Comparison of ENCODE assay signal across 25 mouse cellular contexts in the genomic region with DNA sequence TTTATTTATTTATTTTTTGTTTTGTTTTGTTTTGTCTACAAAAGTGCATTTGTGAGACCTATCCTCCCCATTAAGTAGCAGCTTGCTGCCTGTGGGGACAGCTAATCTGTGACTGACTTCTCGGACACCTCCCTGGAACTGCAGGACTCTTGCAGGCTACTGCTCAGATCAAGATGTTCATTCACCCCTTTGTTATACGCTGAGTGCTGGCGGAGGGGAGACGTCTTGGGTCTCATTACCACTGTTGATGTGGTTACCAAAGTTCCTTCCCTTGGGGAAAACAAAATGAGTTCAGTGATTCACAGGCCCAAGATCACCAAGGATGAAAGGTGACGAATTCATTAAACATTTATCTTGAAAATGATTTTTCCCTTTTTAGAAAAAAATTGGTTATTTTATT.
"Had no signal": no experiment of that assay in that cellular context is flagged by ENCODE, and none has a peak within 500 bp of the region (broad histone marks: within the 10 kb centered on the region; RNA-seq: fewer than 3 reads in every experiment).

No protein-coding gene starts in this region.

- H3K4me2 ChIP-seq: heart, embryonic 11.5 days; heart, embryonic 15.5 days; hindbrain, embryonic 13.5 days; hindbrain, embryonic 15.5 days; kidney, embryonic 15.5 days; limb, embryonic 13.5 days; limb, embryonic 15.5 days; liver, embryonic 12.5 days had no signal

- H3K9me3 ChIP-seq: heart, embryonic 13.5 days; heart, embryonic 15.5 days; hindbrain, embryonic 13.5 days; hindbrain, embryonic 15.5 days; kidney, embryonic 15.5 days; limb, embryonic 13.5 days; limb, embryonic 15.5 days; liver, embryonic 12.5 days had no signal

- H3K4me3 ChIP-seq: heart, embryonic 13.5 days; heart, embryonic 15.5 days; hindbrain, embryonic 13.5 days; hindbrain, embryonic 15.5 days; kidney, embryonic 15.5 days; limb, embryonic 13.5 days; limb, embryonic 15.5 days; liver, embryonic 12.5 days had no signal

- H3K9ac ChIP-seq: heart, embryonic 13.5 days; heart, embryonic 15.5 days; hindbrain, embryonic 13.5 days; hindbrain, embryonic 15.5 days; kidney, embryonic 15.5 days; limb, embryonic 13.5 days; limb, embryonic 15.5 days; liver, embryonic 12.5 days had no signal

- H3K27me3 ChIP-seq: heart, embryonic 13.5 days; heart, embryonic 15.5 days; hindbrain, embryonic 13.5 days; hindbrain, embryonic 15.5 days; kidney, embryonic 15.5 days; limb, embryonic 13.5 days; limb, embryonic 15.5 days; liver, embryonic 12.5 days had no signal

- DNase-seq: gastrocnemius, postnatal 14 days; gastrocnemius, postnatal 36 days; heart, adult 18-20 months; heart, postnatal 14 days; heart, postnatal 36 days; kidney, adult 11 months; kidney, adult 2 months; kidney, adult 9 months; kidney, postnatal 14 days; kidney, postnatal 36 days; layer of hippocampus, adult 9-11 months; layer of hippocampus, postnatal 36 days; left cerebral cortex, postnatal 4 days had no signal

- H3K4me1 ChIP-seq: hindbrain, embryonic 13.5 days; hindbrain, embryonic 15.5 days; kidney, embryonic 15.5 days; limb, embryonic 13.5 days; limb, embryonic 15.5 days; liver, embryonic 12.5 days had no signal

- H3K36me3 ChIP-seq: heart, embryonic 13.5 days; heart, embryonic 15.5 days; hindbrain, embryonic 13.5 days; hindbrain, embryonic 15.5 days; kidney, embryonic 15.5 days; limb, embryonic 13.5 days; limb, embryonic 15.5 days; liver, embryonic 12.5 days had no signal

- ATAC-seq: hindbrain, postnatal 0 days; intestine, embryonic 16.5 days; liver, embryonic 12.5 days had no signal

- H3K27ac ChIP-seq: hindbrain, embryonic 13.5 days; hindbrain, embryonic 15.5 days; hindbrain, postnatal 0 days; kidney, embryonic 15.5 days; kidney, postnatal 0 days; limb, embryonic 13.5 days; limb, embryonic 15.5 days; liver, embryonic 12.5 days had no signal
